Mouse (Mus musculus) left cerebral cortex, adult 18-20 months (tissue): ENCODE data around the gene Ddx5. TPM values are rescaled to one million over a fixed set of nuclear protein-coding genes. Genes with fewer than 3 reads are reported as not detected.
A peak's percentile ranks its signal among the peaks of the same experiment; 100 is the strongest.
"Not testable (repeated sequence)": the region's sequence is repeated elsewhere in the genome, so short reads cannot be mapped to it uniquely, and the experiment has no call there.

Source experiments
- DNase-seq, 2 experiments: peaks; one replicate each; pipeline ENCODE4 v3.0.0; 2021 to 2022; ENCODE audit warnings: low spot score in 2 of 2, mixed read lengths in 1 of 2
- total RNA-seq, 2 experiments: library from RNA; stranded (reverse); gene quantifications; 2 replicates each; pipeline ENCODE4 v1.2.3; 2021

Gene Ddx5
- total RNA-seq, 2 experiments from 2014 or later, result 670 TPM

- DNase-seq, result no peak
Observed at GRCm38 (mm10) chr11:106793846-106794245, 4.9 kb upstream of the Ddx5 start.

GRCm38 (mm10) chr11:106789649-106790048, 664 bp upstream of the Ddx5 start:
- DNase-seq, result no peak

- peak; percentile 98 for DNase-seq
Observed at GRCm38 (mm10) chr11:106788026-106788774, 785 bp downstream of the Ddx5 start.

GRCm38 (mm10) chr11:106787131-106788025, 1.6 kb downstream of the Ddx5 start:
- DNase-seq, result peak; percentile 87 to 88

- no peak for DNase-seq
Observed at GRCm38 (mm10) chr11:106785043-106785442, 3.9 kb downstream of the Ddx5 start.

- DNase-seq, result no peak
Observed at GRCm38 (mm10) chr11:106784476-106784875, 4.5 kb downstream of the Ddx5 start.

- no peak for DNase-seq
Observed at GRCm38 (mm10) chr11:106782841-106783764, 5.9 kb downstream of the Ddx5 start.

- not testable (repeated sequence) for DNase-seq
Observed at GRCm38 (mm10) chr11:106782271-106782670, 6.7 kb downstream of the Ddx5 start.

GRCm38 (mm10) chr11:106780590-106781220, 8.3 kb downstream of the Ddx5 start:
- no peak for DNase-seq

- DNase-seq, result no peak
Observed at GRCm38 (mm10) chr11:106780089-106780425, 8.9 kb downstream of the Ddx5 start.

- DNase-seq, result peak; percentile 85 to 93
Observed at GRCm38 (mm10) chr11:106779388-106780088, 9.4 kb downstream of the Ddx5 start, which contains the start of gene Polg2. Polg2 (minus strand) TSS chr11:106779537.

GRCm38 (mm10) chr11:106778589-106779387, 10.2 kb downstream of the Ddx5 start:
- DNase-seq, result no peak

GRCm38 (mm10) chr11:106778132-106778531, 10.9 kb downstream of the Ddx5 start:
- DNase-seq, result no peak

- no peak for DNase-seq
Observed at GRCm38 (mm10) chr11:106777395-106777794, 11.6 kb downstream of the Ddx5 start.

- no peak for DNase-seq
Observed at GRCm38 (mm10) chr11:106776960-106777359, 12.0 kb downstream of the Ddx5 start.

GRCm38 (mm10) chr11:106773061-106773460, 15.9 kb downstream of the Ddx5 start:
- no peak for DNase-seq

GRCm38 (mm10) chr11:106770195-106770974, 18.6 kb downstream of the Ddx5 start:
- DNase-seq, result no peak

GRCm38 (mm10) chr11:106767516-106767915, 21.5 kb downstream of the Ddx5 start:
- no peak for DNase-seq
